Mouse (Mus musculus): ENCODE data around the gene Stau1.
"Not testable (repeated sequence)": the region's sequence is repeated elsewhere in the genome, so short reads cannot be mapped to it uniquely, and the experiment has no call there.

Stau1 gene

GRCm38 (mm10) chr2:166995796-166996532 is at the start of gene Stau1:
Stau1 (minus strand) TSS chr2:166996299.
- DNase-seq (ENCODE audit: inconsistent ontology term): peak; percentile 99

- no peak for DNase-seq (ENCODE audit: inconsistent ontology term)
Measured at GRCm38 (mm10) chr2:167043400-167044121, 47.5 kb upstream of the Stau1 start.

- DNase-seq (ENCODE audit: inconsistent ontology term): no peak
Measured at GRCm38 (mm10) chr2:167039386-167039785, 43.3 kb upstream of the Stau1 start.

DNA sequence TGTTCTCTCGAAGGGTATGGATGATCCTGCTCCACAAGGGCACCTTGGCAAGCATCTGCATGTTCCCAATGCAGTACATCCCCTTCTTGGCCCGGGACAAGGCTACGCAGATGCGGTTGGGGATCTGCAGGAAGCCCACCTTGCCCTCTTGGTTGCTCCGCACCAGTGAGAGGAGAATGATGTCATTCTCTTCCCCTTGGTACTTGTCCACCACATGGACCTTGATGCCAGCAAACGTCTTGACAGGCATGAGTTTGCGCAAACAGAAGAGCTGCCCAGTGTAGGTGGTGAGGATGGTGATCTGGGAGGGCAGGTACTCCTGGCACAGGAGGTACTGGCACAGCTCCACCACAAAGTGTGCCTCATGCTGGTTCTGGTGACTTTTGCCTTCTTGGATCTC is 42.6 kb upstream of the Stau1 start:
- no peak for DNase-seq (ENCODE audit: inconsistent ontology term)

GRCm38 (mm10) chr2:167038297-167038696 is 42.2 kb upstream of the Stau1 start:
- DNase-seq (ENCODE audit: inconsistent ontology term): no peak

- no peak for DNase-seq (ENCODE audit: inconsistent ontology term)
Measured at GRCm38 (mm10) chr2:167037710-167038109, 41.6 kb upstream of the Stau1 start.

GRCm38 (mm10) chr2:167030507-167030906 is 34.4 kb upstream of the Stau1 start:
- DNase-seq (ENCODE audit: inconsistent ontology term): no peak

DNA sequence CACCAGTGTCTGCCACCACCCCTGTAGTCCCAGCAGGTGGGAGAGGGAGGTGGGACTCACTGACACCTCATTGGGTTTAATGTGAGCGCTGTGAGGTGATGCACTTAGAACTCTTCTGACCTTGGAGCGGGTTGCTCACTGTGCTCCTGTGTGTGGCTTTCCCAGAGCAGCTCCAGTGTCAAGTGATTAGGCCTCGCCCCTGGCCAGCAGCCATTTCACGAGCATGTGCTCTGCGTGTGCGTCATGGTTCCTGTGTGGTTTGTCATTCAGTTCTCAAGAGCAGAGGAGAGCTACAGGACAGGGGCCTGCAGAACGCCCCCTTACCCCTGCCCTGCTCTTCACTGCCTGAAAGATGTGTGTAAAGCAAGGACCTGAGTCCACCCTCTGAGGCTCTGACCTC is 32.5 kb upstream of the Stau1 start:
- no peak for DNase-seq (ENCODE audit: inconsistent ontology term)

- DNase-seq (ENCODE audit: inconsistent ontology term): no peak
Measured at GRCm38 (mm10) chr2:167019396-167019795, 23.3 kb upstream of the Stau1 start.

- DNase-seq (ENCODE audit: inconsistent ontology term): no peak
Measured at GRCm38 (mm10) chr2:167015382-167015718, 19.3 kb upstream of the Stau1 start.

GRCm38 (mm10) chr2:167014702-167015381 is 18.7 kb upstream of the Stau1 start, which contains the start of gene Ddx27:
Ddx27 (plus strand) TSS chr2:167015193.
- DNase-seq (ENCODE audit: inconsistent ontology term): peak; percentile 93

GRCm38 (mm10) chr2:167010546-167010945 is 14.4 kb upstream of the Stau1 start:
- DNase-seq (ENCODE audit: inconsistent ontology term): no peak

DNA sequence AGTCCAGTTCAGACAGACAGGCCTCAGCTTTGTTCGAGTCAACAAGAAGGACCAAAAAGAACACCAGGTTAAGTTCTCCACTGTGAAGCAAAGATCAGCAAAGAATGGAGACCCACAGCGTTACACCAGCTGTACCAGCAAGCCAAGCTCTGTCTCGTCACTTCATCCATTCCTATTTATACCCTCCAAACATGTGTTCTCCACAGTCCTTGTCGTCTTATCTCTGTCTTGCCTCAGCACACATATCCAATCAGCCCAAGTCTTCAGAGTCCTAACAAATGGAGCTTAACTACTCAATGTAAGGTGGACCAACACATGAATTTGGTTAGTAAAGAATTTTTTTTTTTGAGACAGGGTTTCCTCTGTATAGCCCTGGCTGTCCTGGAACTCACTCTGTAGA is 13.4 kb upstream of the Stau1 start:
- DNase-seq (ENCODE audit: inconsistent ontology term): no peak

GRCm38 (mm10) chr2:167007565-167007964 is 11.5 kb upstream of the Stau1 start:
- not testable (repeated sequence) for DNase-seq (ENCODE audit: inconsistent ontology term)

- no peak for DNase-seq (ENCODE audit: inconsistent ontology term)
Measured at GRCm38 (mm10) chr2:167007001-167007491, 10.9 kb upstream of the Stau1 start.

- DNase-seq (ENCODE audit: inconsistent ontology term): no peak
Measured at GRCm38 (mm10) chr2:167006355-167006754, 10.3 kb upstream of the Stau1 start.

- peak; percentile 49 for DNase-seq (ENCODE audit: inconsistent ontology term)
Measured at GRCm38 (mm10) chr2:167004099-167004854, 8.2 kb upstream of the Stau1 start.

DNA sequence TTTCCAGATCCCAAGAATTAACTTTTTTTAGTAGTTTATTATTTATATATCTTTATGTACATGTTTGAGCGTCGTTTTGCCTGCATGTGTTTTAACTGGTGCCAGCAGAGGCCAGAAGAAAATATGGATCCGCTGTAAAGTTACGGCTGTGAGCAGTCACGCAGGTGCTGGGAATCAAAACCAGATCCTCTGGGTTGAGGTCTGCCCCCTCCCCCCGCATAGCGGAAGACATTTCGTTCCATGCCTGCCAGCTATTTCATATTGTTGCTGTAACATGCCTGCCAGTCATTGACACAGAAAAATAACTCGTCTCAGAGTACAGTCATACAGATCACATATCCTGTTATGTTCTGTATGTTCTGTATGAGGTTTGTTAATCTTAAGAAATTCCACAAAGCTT is 5.4 kb upstream of the Stau1 start:
- no peak for DNase-seq (ENCODE audit: inconsistent ontology term)

GRCm38 (mm10) chr2:166996533-166996894 is 415 bp upstream of the Stau1 start:
- DNase-seq (ENCODE audit: inconsistent ontology term): no peak

GRCm38 (mm10) chr2:166995021-166995795 is 891 bp downstream of the Stau1 start:
- peak; percentile 21 for DNase-seq (ENCODE audit: inconsistent ontology term)

GRCm38 (mm10) chr2:166991945-166992344 is 4.2 kb downstream of the Stau1 start:
- peak; percentile 56 for DNase-seq (ENCODE audit: inconsistent ontology term)
